Mouse (Mus musculus) myocyte (in vitro differentiated cells): ENCODE data around the gene RPS10-NUDT3. TPM values are rescaled to one million over a fixed set of nuclear protein-coding genes. Genes with fewer than 3 reads are reported as not detected.
A peak's percentile ranks its signal among the peaks of the same experiment; 100 is the strongest.

Source experiments
- H3K27me3 ChIP-seq: one replicate; pipeline ENCODE4 v1.6.1; 2011; ENCODE audit not compliant: control insufficient read depth, insufficient read depth, insufficient read length
- H3K36me3 ChIP-seq: one replicate; pipeline ENCODE4 v1.6.1; 2011; ENCODE audit not compliant: control insufficient read depth, insufficient read depth
- H3K4me2 ChIP-seq: one replicate; pipeline ENCODE4 v1.6.1; 2011; ENCODE audit warnings: low read depth, control low read depth
- H3K4me3 ChIP-seq: one replicate; pipeline ENCODE4 v1.5.1; 2011; ENCODE audit warnings: mild to moderate bottlenecking, control low read depth, moderate library complexity
- H3K79me2 ChIP-seq: one replicate; pipeline ENCODE4 v1.6.1; 2011; ENCODE audit not compliant: control insufficient read depth, insufficient read depth
- H3ac ChIP-seq: one replicate; pipeline ENCODE4 v1.6.1; 2011; ENCODE audit not compliant: control insufficient read depth, insufficient read length
- CEBPB ChIP-seq: IDR thresholded peaks from 2 replicates; pipeline ENCODE4 v1.6.1; 2011; ENCODE audit warnings: mild to moderate bottlenecking, moderate library complexity; ENCODE audit not compliant: poor library complexity, insufficient read depth, severe bottlenecking
- E2F4 ChIP-seq: IDR thresholded peaks from one replicate; pipeline ENCODE4 v1.6.1; 2011; ENCODE audit warnings: mild to moderate bottlenecking, control low read depth, moderate library complexity; ENCODE audit not compliant: insufficient read depth
- MAX ChIP-seq: IDR thresholded peaks from one replicate; pipeline ENCODE4 v1.6.1; 2011; ENCODE audit warnings: low read depth, mild to moderate bottlenecking, control low read depth
- MYOD1 ChIP-seq, 3 experiments: IDR thresholded peaks; one replicate each; pipeline ENCODE4 v1.6.1; 2011; ENCODE audit warnings: control low read depth in 2 of 3, low read depth in 2 of 3, mild to moderate bottlenecking in 2 of 3, moderate library complexity in 1 of 3; ENCODE audit not compliant: insufficient read length in 2 of 3, control insufficient read depth in 1 of 3
- MYOG ChIP-seq, 3 experiments: IDR thresholded peaks; one replicate each; pipeline ENCODE4 v1.6.1; 2011; ENCODE audit warnings: control low read depth in 2 of 3, low read depth in 2 of 3, mild to moderate bottlenecking in 2 of 3; ENCODE audit not compliant: insufficient read length in 2 of 3, control insufficient read depth in 1 of 3, insufficient read depth in 1 of 3
- POLR2A ChIP-seq: IDR thresholded peaks from one replicate; pipeline ENCODE4 v1.6.1; 2011; ENCODE audit warnings: low read depth, mild to moderate bottlenecking, control low read depth, moderate library complexity; ENCODE audit not compliant: insufficient read length
- POLR2AphosphoS2 ChIP-seq: IDR thresholded peaks from one replicate; pipeline ENCODE4 v1.6.1; 2011; ENCODE audit warnings: low read depth, control low read depth; ENCODE audit not compliant: insufficient read length
- REST ChIP-seq: IDR thresholded peaks from one replicate; pipeline ENCODE4 v1.6.1; 2011; ENCODE audit warnings: mild to moderate bottlenecking, control low read depth, moderate library complexity; ENCODE audit not compliant: insufficient read depth, insufficient read length
- SRF ChIP-seq: IDR thresholded peaks from one replicate; pipeline ENCODE4 v1.6.1; 2011; ENCODE audit warnings: low read depth; ENCODE audit not compliant: control insufficient read depth, insufficient read length
- TCF12 ChIP-seq: IDR thresholded peaks from one replicate; pipeline ENCODE4 v1.6.1; 2011; ENCODE audit warnings: mild to moderate bottlenecking, control low read depth; ENCODE audit not compliant: poor library complexity, insufficient read depth, severe bottlenecking
- TCF3 ChIP-seq: IDR thresholded peaks from one replicate; pipeline ENCODE4 v1.6.1; 2011; ENCODE audit warnings: low read depth, control low read depth; ENCODE audit not compliant: insufficient read length
- USF1 ChIP-seq: IDR thresholded peaks from one replicate; pipeline ENCODE4 v1.6.1; 2011; ENCODE audit warnings: low read depth, mild to moderate bottlenecking, control low read depth, moderate library complexity
- polyA plus RNA-seq: library from polyadenylated mRNA; unstranded; fragments of >200 nt; fragmentation: generic; extraction: Trizol; gene quantifications from one replicate; pipeline ENCODE4 v1.2.1, GENCODE M21; 2012; ENCODE audit warnings: missing spikeins

RPS10-NUDT3 gene
- polyA plus RNA-seq, 1 experiment = not detected

DNA sequence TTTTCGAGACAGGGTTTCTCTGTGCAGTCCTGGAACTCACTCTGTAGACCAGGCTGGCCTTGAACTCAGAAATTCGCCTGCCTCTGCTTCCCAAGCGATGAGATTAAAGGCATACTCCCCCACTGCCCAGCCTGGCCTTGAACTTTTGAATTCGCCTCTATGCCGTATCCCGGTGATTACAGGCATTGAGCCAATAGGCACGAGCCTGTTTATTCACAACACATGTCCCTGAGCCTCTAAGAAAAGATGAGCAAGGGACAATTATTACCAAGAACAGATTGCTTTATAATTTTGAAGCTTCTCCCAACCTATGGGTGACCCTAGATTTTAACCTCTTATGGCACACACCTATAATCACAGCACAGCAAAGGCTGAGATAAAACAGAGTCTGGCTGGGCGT is 6.6 kb downstream of the RPS10-NUDT3 start:
- H3K36me3 ChIP-seq = peaks cover 31% of the 10 kb centered on the region
- no peak for TF ChIP-seq MAX
- TF ChIP-seq TCF3 = no peak
- TF ChIP-seq TCF12 = no peak
- TF ChIP-seq POLR2AphosphoS2 = no peak
- no peak for TF ChIP-seq CEBPB
- TF ChIP-seq REST = no peak
- TF ChIP-seq MYOD1 (IDR thresholded peaks at IDR 0.05; ENCODE audit: control insufficient read depth in 1 of 3, insufficient read length in 2 of 3, low read depth in 2 of 3) = no peak
- TF ChIP-seq SRF = no peak
- TF ChIP-seq USF1 = no peak
- TF ChIP-seq E2F4 = no peak
- TF ChIP-seq MYOG (IDR thresholded peaks at IDR 0.05; ENCODE audit: control insufficient read depth in 1 of 3, insufficient read depth in 1 of 3, insufficient read length in 2 of 3, low read depth in 2 of 3) = no peak
- TF ChIP-seq POLR2A = no peak
- H3K27me3 ChIP-seq = no peaks in the 10 kb centered on the region
- peaks cover 21% of the 10 kb centered on the region for H3K79me2 ChIP-seq
- H3K4me2 ChIP-seq = no peak overlapping the region
- H3K4me3 ChIP-seq = no peak overlapping the region
- H3ac ChIP-seq = no peak overlapping the region

DNA sequence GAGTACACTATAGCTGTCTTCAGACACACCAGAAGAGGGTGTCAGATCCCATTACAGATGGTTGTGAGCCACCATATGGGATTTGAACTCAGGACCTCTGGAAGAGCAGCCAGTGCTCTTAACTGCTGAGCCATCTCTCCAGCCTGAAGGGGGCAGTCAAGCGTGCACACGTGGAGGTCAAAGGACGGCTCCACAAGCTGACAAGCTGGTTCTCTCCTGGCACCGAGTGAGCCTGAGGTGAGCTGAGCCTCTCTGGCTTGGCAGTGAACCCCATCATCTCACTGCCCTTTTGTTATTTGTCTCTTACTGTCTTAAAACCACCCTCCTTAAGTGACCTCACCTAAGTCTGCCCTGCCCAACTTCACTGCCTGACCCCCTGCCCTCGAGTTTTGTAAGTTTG is 7.6 kb downstream of the RPS10-NUDT3 start:
- Histone ChIP-seq H3ac (no peak overlapping the region), H3K4me2 (no peak overlapping the region), H3K79me2 (peaks cover 13% of the 10 kb centered on the region), H3K27me3 (no peaks in the 10 kb centered on the region), H3K36me3 (peaks cover 22% of the 10 kb centered on the region), H3K4me3 (no peak overlapping the region)
- TF ChIP-seq USF1 (no peak), CEBPB (no peak), REST (no peak), SRF (no peak), TCF3 (no peak), POLR2AphosphoS2 (peak; percentile 41), MYOD1 (IDR thresholded peaks at IDR 0.05; ENCODE audit: control insufficient read depth in 1 of 3, insufficient read length in 2 of 3, low read depth in 2 of 3) (no peak)

DNA sequence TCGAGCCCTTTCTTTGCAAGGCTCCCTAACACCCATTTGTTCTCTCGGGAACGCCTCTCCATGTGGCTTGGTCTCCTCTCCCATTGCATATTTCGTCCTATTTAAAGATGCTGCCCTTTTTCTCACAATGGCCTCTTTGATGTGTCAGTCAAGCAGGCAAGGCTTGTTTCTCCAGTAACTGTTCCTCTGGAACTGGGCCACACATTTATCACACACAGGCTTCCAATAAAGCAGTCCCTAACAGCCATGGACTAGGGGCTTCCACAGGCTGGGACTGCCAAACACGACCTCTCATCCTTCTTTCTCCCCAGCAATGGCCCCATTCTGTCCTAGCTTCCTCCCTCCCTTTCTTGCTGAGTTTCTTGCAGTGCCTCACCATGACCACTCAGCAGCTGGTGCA is 8.3 kb downstream of the RPS10-NUDT3 start:
- TF ChIP-seq MYOG (IDR thresholded peaks at IDR 0.05; ENCODE audit: control insufficient read depth in 1 of 3, insufficient read depth in 1 of 3, insufficient read length in 2 of 3, low read depth in 2 of 3) = no peak
- TF ChIP-seq CEBPB = no peak
- no peak for TF ChIP-seq TCF12
- TF ChIP-seq USF1 = no peak
- H3ac ChIP-seq = no peak overlapping the region
- no peak overlapping the region for H3K4me3 ChIP-seq
- no peak overlapping the region for H3K4me2 ChIP-seq
- no peaks in the 10 kb centered on the region for H3K27me3 ChIP-seq
- peaks cover 13% of the 10 kb centered on the region for H3K79me2 ChIP-seq
- peaks cover 14% of the 10 kb centered on the region for H3K36me3 ChIP-seq

DNA sequence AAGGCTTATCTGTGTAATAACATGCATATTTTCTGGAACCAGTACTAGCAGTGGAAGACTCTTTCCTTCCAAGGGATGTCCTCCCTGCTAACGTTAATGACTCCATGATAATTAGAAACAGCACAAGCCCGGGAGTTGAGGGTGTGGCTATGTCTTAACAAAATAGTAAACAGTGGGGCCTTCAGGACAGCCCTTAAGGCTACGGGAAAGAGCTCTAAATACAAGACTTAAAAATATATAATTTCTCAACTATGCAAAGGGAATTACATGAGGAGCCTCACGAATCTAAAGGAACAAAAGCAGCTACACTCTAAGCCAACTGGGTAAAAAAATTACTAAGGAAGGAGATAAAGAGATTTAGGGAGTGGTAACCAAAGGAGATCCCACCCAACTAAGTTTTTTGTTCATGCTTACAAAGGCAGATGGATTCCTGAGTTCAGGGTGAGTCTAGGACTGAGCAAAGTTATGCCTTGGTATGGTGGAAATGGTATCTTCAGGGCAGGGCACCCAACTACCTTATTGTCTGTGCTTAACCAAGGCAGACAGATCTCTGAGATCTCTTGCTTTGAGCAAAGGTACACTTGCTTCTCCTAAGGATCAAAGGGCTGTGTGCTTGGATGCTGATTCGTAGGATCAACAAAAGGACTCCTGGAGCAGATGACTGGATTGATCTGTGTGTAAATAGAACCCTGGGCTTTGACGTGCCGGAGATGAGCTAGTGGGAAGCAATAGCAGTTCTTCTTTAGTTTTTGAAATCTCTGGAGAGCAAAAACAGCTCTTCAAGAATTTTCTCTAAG is 9.4 kb downstream of the RPS10-NUDT3 start:
- Histone ChIP-seq H3K27me3 (no peaks in the 10 kb centered on the region), H3K36me3 (peaks cover 4% of the 10 kb centered on the region), H3K79me2 (peaks cover 20% of the 10 kb centered on the region), H3K4me2 (no peak overlapping the region), H3K4me3 (no peak overlapping the region), H3ac (no peak overlapping the region)
- no peak for TF ChIP-seq POLR2AphosphoS2
- no peak for TF ChIP-seq TCF3
- no peak for TF ChIP-seq USF1
- no peak for TF ChIP-seq SRF
- TF ChIP-seq TCF12 = no peak
- no peak for TF ChIP-seq MYOD1 (IDR thresholded peaks at IDR 0.05; ENCODE audit: control insufficient read depth in 1 of 3, insufficient read length in 2 of 3, low read depth in 2 of 3)
- no peak for TF ChIP-seq CEBPB
- TF ChIP-seq E2F4 = no peak

DNA sequence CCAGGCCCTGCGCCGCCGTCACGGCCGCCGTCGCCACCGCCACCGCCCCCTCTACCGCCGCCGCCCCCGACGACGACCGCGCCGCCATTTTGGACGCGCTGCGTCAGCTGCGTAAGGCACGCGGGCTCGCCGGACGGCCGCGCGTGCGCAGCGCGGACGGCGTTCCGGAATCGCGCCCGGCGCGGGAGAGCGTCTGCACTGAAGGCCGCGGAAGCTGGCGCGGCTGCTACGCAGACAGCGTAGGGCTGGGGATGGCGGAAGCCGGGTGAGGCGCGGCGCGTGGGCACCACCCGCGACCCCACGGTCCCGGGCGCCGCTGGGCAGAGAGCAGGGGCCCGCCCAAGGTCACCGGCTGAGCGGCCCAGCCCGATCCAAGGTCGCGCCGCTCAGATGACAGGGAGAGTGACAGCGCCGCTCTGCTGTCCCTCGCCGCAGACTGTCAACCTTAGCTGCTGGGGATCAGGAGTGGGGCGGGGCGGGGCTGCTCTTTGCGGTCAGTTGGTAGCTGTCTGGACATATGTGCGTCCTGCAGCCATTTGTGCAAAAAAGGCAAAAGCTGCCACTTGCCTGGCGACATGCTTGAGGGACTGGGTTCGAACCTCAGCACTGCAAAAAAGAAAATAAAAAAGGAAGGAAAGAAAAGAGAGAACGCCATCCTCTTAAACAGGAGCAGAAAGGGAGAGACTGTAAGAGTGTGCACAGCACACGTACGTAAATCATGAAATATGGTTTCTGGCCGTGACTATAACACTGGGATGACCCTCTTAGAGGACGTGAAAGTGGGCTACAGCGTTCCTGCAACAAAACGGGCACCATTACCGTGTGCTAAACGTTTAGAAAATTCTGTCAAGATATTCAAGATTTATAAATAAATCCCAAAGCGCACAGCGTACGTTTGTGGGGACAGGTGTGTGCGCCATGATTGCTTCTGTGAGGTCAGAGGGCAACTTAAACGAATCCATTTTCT is 11.4 kb downstream of the RPS10-NUDT3 start, which contains the start of gene Nudt3:
Nudt3 (minus strand) TSS at position 136 of the 967 bp plus-strand sequence.
- Histone ChIP-seq H3K79me2 (peaks cover 40% of the 10 kb centered on the region), H3K4me3 (peak within 1 kb of the TSS; percentile 71), H3K27me3 (no peaks in the 10 kb centered on the region), H3K4me2 (peak within 1 kb of the TSS; percentile 96), H3ac (peak within 1 kb of the TSS; percentile 87), H3K36me3 (no peaks in the 10 kb centered on the region)
- TF ChIP-seq CEBPB (no peak), REST (peak; percentile 14), POLR2A (peak; percentile 93), MYOG (IDR thresholded peaks at IDR 0.05; ENCODE audit: control insufficient read depth in 1 of 3, insufficient read depth in 1 of 3, insufficient read length in 2 of 3, low read depth in 2 of 3) (peak in 2 of 3 experiments; percentile 70 to 76), TCF3 (peak; percentile 9), POLR2AphosphoS2 (peak; percentile 67), MAX (peak; percentile 12), MYOD1 (IDR thresholded peaks at IDR 0.05; ENCODE audit: control insufficient read depth in 1 of 3, insufficient read length in 2 of 3, low read depth in 2 of 3) (peak in 2 of 3 experiments; percentile 63 to 81), E2F4 (no peak), USF1 (no peak), TCF12 (no peak), SRF (peak; percentile 72)
